ENCODE assay signal across 13 mouse cellular contexts in genomic region chr14:58631221-58631620, GRCm38 (mm10).
DNase-seq lines count a peak whose midpoint lies in the region; ATAC-seq and TF ChIP-seq lines count a peak whose summit lies in the region.
"Had no signal": no experiment of that assay in that cellular context is flagged by ENCODE, and none has a peak within 500 bp of the region (broad histone marks: within the 10 kb centered on the region; RNA-seq: fewer than 3 reads in every experiment).

No protein-coding gene starts in this region.

- WGBS in lung, postnatal 0 days: 25% methylated on average over 9 of the region's 9 CpGs
- WGBS in stomach, embryonic 16.5 days: 46% methylated on average over 9 of the region's 9 CpGs
- WGBS in liver, embryonic 11.5 days: 52% methylated on average over 9 of the region's 9 CpGs
- 38% methylated on average over 9 of the region's 9 CpGs for WGBS in hindbrain, postnatal 0 days

- ATAC-seq in lung, postnatal 0 days: no peak
- peak; percentile 71; the same call in 1 of the 2 replicates for ATAC-seq in stomach, embryonic 16.5 days (ENCODE audit: insufficient read depth, low FRiP score)
- ATAC-seq in liver, embryonic 11.5 days (replicated peaks; ENCODE audit: low FRiP score): no peak
- ATAC-seq in hindbrain, postnatal 0 days: no peak

- H3K4me3 ChIP-seq in lung, postnatal 0 days (ENCODE audit: low read depth, low read length): no peak overlapping the region
- H3K4me3 ChIP-seq in stomach, embryonic 16.5 days (replicated peaks; ENCODE audit: low read length): no peak overlapping the region
- H3K4me3 ChIP-seq in liver, embryonic 11.5 days (ENCODE audit: low read depth, low read length): no peak overlapping the region
- no peak overlapping the region for H3K4me3 ChIP-seq in hindbrain, postnatal 0 days (ENCODE audit: low read length)
- H3K4me3 ChIP-seq: heart, adult 2 months had no signal

- no peak overlapping the region for H3K9ac ChIP-seq in lung, postnatal 0 days (replicated peaks; ENCODE audit: low read depth)
- no peak overlapping the region for H3K9ac ChIP-seq in stomach, embryonic 16.5 days (ENCODE audit: low read length)
- H3K9ac ChIP-seq in liver, embryonic 11.5 days (ENCODE audit: low read depth, low read length): no peak overlapping the region
- no peak overlapping the region for H3K9ac ChIP-seq in hindbrain, postnatal 0 days (replicated peaks; ENCODE audit: low read length)

- no peak for TF ChIP-seq CTCF in lung, postnatal 0 days (IDR thresholded peaks at IDR 0.05)
- TF ChIP-seq CTCF in hindbrain, postnatal 0 days (IDR thresholded peaks at IDR 0.05; ENCODE audit: low read depth): no peak

- H3K4me2 ChIP-seq in lung, postnatal 0 days (replicated peaks; ENCODE audit: low read depth, low read length): no peak overlapping the region
- no peak overlapping the region for H3K4me2 ChIP-seq in stomach, embryonic 16.5 days (ENCODE audit: low read depth, low read length)
- H3K4me2 ChIP-seq in liver, embryonic 11.5 days: no peak overlapping the region
- H3K4me2 ChIP-seq in hindbrain, postnatal 0 days (ENCODE audit: low read depth, low read length): no peak overlapping the region

- no peak overlapping the region for H3K27ac ChIP-seq in lung, postnatal 0 days (ENCODE audit: low read length)
- H3K27ac ChIP-seq in stomach, embryonic 16.5 days (ENCODE audit: low read length): no peak overlapping the region
- H3K27ac ChIP-seq in liver, embryonic 11.5 days (ENCODE audit: low read depth, low read length): no peak overlapping the region
- no peak overlapping the region for H3K27ac ChIP-seq in hindbrain, postnatal 0 days
- H3K27ac ChIP-seq: heart, adult 2 months had no signal

- H3K9me3 ChIP-seq in lung, postnatal 0 days (ENCODE audit: low read length): no peaks in the 10 kb centered on the region
- H3K9me3 ChIP-seq in stomach, embryonic 16.5 days (replicated peaks; ENCODE audit: control insufficient read depth, low read length): no peaks in the 10 kb centered on the region
- no peaks in the 10 kb centered on the region for H3K9me3 ChIP-seq in liver, embryonic 11.5 days (ENCODE audit: control insufficient read depth, low read length)
- H3K9me3 ChIP-seq in hindbrain, postnatal 0 days (ENCODE audit: low read length): no peaks in the 10 kb centered on the region

- no peaks in the 10 kb centered on the region for H3K4me1 ChIP-seq in lung, postnatal 0 days (ENCODE audit: insufficient read depth, low read depth, low read length)
- no peaks in the 10 kb centered on the region for H3K4me1 ChIP-seq in stomach, embryonic 16.5 days (ENCODE audit: control insufficient read depth, insufficient read depth, low read length)
- no peaks in the 10 kb centered on the region for H3K4me1 ChIP-seq in liver, embryonic 11.5 days (replicated peaks; ENCODE audit: control insufficient read depth, insufficient read depth, low read length)
- H3K4me1 ChIP-seq in hindbrain, postnatal 0 days (ENCODE audit: insufficient read depth, low read length): no peaks in the 10 kb centered on the region

- no peak for TF ChIP-seq EP300 in lung, postnatal 0 days (IDR thresholded peaks at IDR 0.05)

- no peaks in the 10 kb centered on the region for H3K36me3 ChIP-seq in lung, postnatal 0 days (ENCODE audit: insufficient read depth, low read length)
- no peaks in the 10 kb centered on the region for H3K36me3 ChIP-seq in stomach, embryonic 16.5 days (ENCODE audit: control insufficient read depth, insufficient read depth, low read length)
- no peaks in the 10 kb centered on the region for H3K36me3 ChIP-seq in liver, embryonic 11.5 days (ENCODE audit: control insufficient read depth, insufficient read depth, low read length)
- H3K36me3 ChIP-seq in hindbrain, postnatal 0 days (ENCODE audit: insufficient read depth, low read length): no peaks in the 10 kb centered on the region

- peak; percentile 26 for DNase-seq in lung, postnatal 0 days (ENCODE audit: low spot score)
- no peak for DNase-seq in lung, postnatal 36 days
- DNase-seq in forelimb bud, embryonic 11.5 days (ENCODE audit: low read depth, low spot score): peak; percentile 73
- DNase-seq in mesoderm, embryonic 11.5 days (ENCODE audit: low read depth, low spot score): peak; percentile 43
- no peak for DNase-seq in spleen, postnatal 4 days (ENCODE audit: low spot score in 2 of 2)
- DNase-seq in liver, embryonic 11.5 days (ENCODE audit: low spot score): no peak
- no peak for DNase-seq in hindbrain, postnatal 0 days (ENCODE audit: low spot score)
- DNase-seq: adrenal gland, adult 2 months; heart, adult 2 months; kidney, adult 18-20 months; right cerebral cortex, postnatal 14 days; thymus, postnatal 4 days had no signal

- H3K27me3 ChIP-seq in lung, postnatal 0 days (replicated peaks; ENCODE audit: insufficient read depth, low read length): no peaks in the 10 kb centered on the region
- H3K27me3 ChIP-seq in stomach, embryonic 16.5 days (ENCODE audit: control insufficient read depth, insufficient read depth, low read length): no peaks in the 10 kb centered on the region
- no peaks in the 10 kb centered on the region for H3K27me3 ChIP-seq in liver, embryonic 11.5 days (replicated peaks; ENCODE audit: control insufficient read depth, insufficient read depth, low read length)
- no peaks in the 10 kb centered on the region for H3K27me3 ChIP-seq in hindbrain, postnatal 0 days (ENCODE audit: insufficient read depth, low read length)

Comparison
In these comparisons a context has a peak if more than half of its experiments do, and no peak if none do; other contexts are left out.
1. DNase-seq: peak in lung, postnatal 0 days (single experiment), forelimb bud, embryonic 11.5 days (single experiment) and mesoderm, embryonic 11.5 days (single experiment); none in lung, postnatal 36 days (single experiment), spleen, postnatal 4 days (0 of 2), liver, embryonic 11.5 days (single experiment) and hindbrain, postnatal 0 days (single experiment).